Mouse (Mus musculus) neural tube, embryonic 15.5 days (tissue): ENCODE data around the gene Rad51c. TPM values are rescaled to one million over a fixed set of nuclear protein-coding genes. Genes with fewer than 3 reads are reported as not detected.
"Not testable (repeated sequence)": the region's sequence is repeated elsewhere in the genome, so short reads cannot be mapped to it uniquely, and the experiment has no call there.

Experiments
- ATAC-seq: fragments of 200-750 bp; cut with Nextera tagmentation; 2 replicates; pipeline ENCODE4 v1.8.0; 2017; ENCODE audit warnings: mild to moderate bottlenecking, moderate TSS enrichment, moderate library complexity; ENCODE audit not compliant: low FRiP score
- H3K27ac ChIP-seq: fragments of 300-500 bp; sonication (generic); replicated peaks from 2 replicates; pipeline ENCODE4 v1.5.1; 2015; ENCODE audit warnings: mild to moderate bottlenecking, inconsistent platforms
- H3K27me3 ChIP-seq: fragments of 300-500 bp; sonication (generic); replicated peaks from 2 replicates; pipeline ENCODE4 v1.6.1; 2015; ENCODE audit warnings: inconsistent platforms
- H3K36me3 ChIP-seq: fragments of 300-500 bp; sonication (generic); 2 replicates; pipeline ENCODE4 v1.6.1; 2015; ENCODE audit warnings: inconsistent platforms
- H3K4me1 ChIP-seq: fragments of 300-500 bp; sonication (generic); 2 replicates; pipeline ENCODE4 v1.6.1; 2015; ENCODE audit warnings: inconsistent platforms
- H3K4me2 ChIP-seq: fragments of 300-500 bp; sonication (generic); 2 replicates; pipeline ENCODE4 v1.6.1; 2015; ENCODE audit warnings: inconsistent platforms, mild to moderate bottlenecking, moderate library complexity
- H3K4me3 ChIP-seq: fragments of 300-500 bp; sonication (generic); replicated peaks from 2 replicates; pipeline ENCODE4 v1.5.1; 2015; ENCODE audit warnings: mild to moderate bottlenecking, inconsistent platforms
- H3K9ac ChIP-seq: fragments of 300-500 bp; sonication (generic); replicated peaks from 2 replicates; pipeline ENCODE4 v1.6.1; 2015; ENCODE audit warnings: mild to moderate bottlenecking, inconsistent platforms
- H3K9me3 ChIP-seq: fragments of 300-500 bp; sonication (generic); replicated peaks from 2 replicates; pipeline ENCODE4 v1.6.1; 2016; ENCODE audit warnings: inconsistent platforms
- WGBS: fragments of 180-500 bp; shearing (Covaris S2); methylation state at CpG from one replicate; pipeline ENCODE4 v1.1.7; 2015; ENCODE audit warnings: mixed read lengths; 5-methylcytosine and 5-hydroxymethylcytosine counted together
- polyA plus RNA-seq: library from polyadenylated mRNA; unstranded; fragments of >200 nt; fragmentation: Nextera tagmentation; extraction: Ambion mirVana; gene quantifications from 2 replicates; pipeline ENCODE4 v1.2.1, GENCODE M21; 2015

The Rad51c gene
- 4.0 and 5.7 TPM in 2 replicates for polyA plus RNA-seq

DNA sequence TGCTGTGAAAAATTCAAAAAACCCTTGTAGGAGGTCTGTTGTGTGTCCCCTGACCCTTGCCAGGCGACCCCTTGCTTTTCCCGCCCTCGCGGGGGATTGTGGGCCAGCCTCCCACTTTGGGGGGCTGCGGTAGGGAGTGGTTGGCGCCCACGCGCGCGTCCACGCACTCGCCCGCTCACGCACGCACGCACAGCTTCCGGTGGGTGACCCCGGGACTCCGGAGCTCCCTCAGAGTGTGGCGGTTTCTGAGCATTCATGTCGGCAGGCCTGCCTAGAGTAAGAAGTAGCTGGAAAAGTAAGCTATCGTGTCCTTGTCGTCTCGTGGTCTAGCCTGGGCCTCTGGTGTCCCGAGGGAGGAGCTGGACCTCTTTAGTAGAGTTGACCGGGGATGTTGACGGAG is at the start of gene Rad51c, which contains the start of gene Tex14:
Gene Rad51c (minus strand): TSS at position 79 of the 400 bp plus-strand sequence.
Gene Tex14 (plus strand): TSS at position 190 of the 400 bp plus-strand sequence.
- ATAC-seq = peak; percentile 63; the same call in 1 of the 2 replicates
- Histone ChIP-seq H3K36me3 (no peaks in the 10 kb centered on the region), H3K9ac (peak within 1 kb of the TSS; percentile 76), H3K4me2 (peak within 1 kb of the TSS; percentile 67), H3K27me3 (no peaks in the 10 kb centered on the region), H3K27ac (peak within 1 kb of the TSS; percentile 97), H3K9me3 (no peaks in the 10 kb centered on the region), H3K4me3 (peak within 1 kb of the TSS; percentile 55), H3K4me1 (peaks cover 4% of the 10 kb centered on the region)
- WGBS = 79% methylated on average over 27 of the region's 27 CpGs

GRCm38 (mm10) chr11:87454035-87454690 is 49.4 kb upstream of the Rad51c start:
- H3K36me3 ChIP-seq = no peaks in the 10 kb centered on the region
- no peak overlapping the region for H3K27ac ChIP-seq
- H3K4me3 ChIP-seq = no peak overlapping the region
- H3K27me3 ChIP-seq = no peaks in the 10 kb centered on the region
- no peak overlapping the region for H3K9ac ChIP-seq
- ATAC-seq = no peak
- 92% methylated on average over 2 of the region's 2 CpGs for WGBS
- no peaks in the 10 kb centered on the region for H3K9me3 ChIP-seq
- H3K4me1 ChIP-seq = 0 out of 2 replicates have a peak, but pooled peaks cover 2% of the 10 kb centered on the region
- H3K4me2 ChIP-seq = no peak overlapping the region

DNA sequence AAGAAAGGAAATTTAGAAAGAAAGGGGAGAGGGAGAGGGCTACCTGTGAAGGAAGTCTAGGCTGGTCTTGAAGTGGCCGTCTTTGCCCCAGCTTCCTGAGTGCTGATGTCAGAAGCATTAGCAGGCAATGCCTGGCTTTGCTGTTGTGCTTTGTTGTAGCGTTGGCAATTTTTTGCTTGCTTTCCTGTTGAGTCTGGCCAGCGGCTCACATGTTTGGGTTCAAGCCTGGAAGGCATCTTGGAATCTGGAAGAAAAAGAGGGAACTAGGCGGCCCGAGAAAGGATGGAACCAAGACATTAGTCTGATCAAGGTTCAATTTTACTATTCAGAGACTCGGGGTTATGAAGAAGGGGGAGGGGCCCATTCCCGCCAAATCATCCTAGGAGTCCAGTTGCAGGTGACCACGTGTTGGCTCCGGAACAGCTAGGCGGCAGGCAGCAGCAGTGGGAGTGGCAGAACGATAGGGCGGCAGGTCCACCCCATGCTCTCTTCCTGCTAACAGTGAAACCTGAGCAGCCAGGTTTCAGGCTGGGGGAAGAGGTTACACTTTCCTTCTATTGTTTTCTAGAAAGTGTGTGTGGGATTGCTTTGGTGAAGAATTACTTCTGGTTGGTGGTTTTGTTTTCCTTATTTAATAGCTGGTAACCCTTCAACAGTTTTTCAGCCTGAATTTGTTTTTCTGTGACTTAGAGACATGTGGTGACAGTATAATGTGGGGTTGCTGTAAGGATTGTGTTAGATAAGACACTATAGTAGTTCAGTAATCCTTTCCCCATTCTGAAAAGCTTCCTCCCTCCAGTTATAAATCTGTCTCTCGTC is 48.7 kb upstream of the Rad51c start:
- Histone ChIP-seq H3K4me2 (no peak overlapping the region), H3K4me1 (0 out of 2 replicates have a peak, but pooled peaks cover 5% of the 10 kb centered on the region), H3K4me3 (no peak overlapping the region), H3K9me3 (no peaks in the 10 kb centered on the region), H3K36me3 (no peaks in the 10 kb centered on the region), H3K9ac (no peak overlapping the region), H3K27me3 (no peaks in the 10 kb centered on the region), H3K27ac (no peak overlapping the region)
- 28% methylated on average over 13 of the region's 13 CpGs for WGBS
- ATAC-seq = no peak

DNA sequence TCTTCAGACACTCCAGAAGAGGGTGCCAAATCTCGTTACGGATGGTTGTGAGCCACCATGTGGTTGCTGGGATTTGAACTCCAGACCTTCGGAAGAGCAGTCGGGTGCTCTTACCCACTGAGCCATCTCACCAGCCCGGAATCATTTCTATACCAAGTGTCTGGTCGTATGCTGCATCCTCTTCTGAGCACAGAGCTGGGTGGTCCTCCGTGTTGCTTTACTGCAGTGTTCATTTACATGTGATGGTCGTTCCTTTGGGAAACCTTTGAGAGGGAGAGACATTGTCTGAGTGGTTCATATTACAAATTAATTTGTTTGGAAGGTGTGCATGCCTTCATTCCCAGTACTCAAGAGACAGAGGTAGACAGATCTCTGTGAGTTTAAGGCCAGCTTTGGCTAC is 48.0 kb upstream of the Rad51c start:
- not testable (repeated sequence) for ATAC-seq, H3K27me3 ChIP-seq, H3K27ac ChIP-seq, H3K9me3 ChIP-seq, H3K4me3 ChIP-seq, H3K36me3 ChIP-seq, H3K9ac ChIP-seq, H3K4me2 ChIP-seq, H3K4me1 ChIP-seq
- WGBS = 68% methylated on average over 7 of the region's 8 CpGs

- not testable (repeated sequence) for H3K27ac ChIP-seq, H3K4me2 ChIP-seq, H3K36me3 ChIP-seq, H3K9me3 ChIP-seq, H3K9ac ChIP-seq, H3K27me3 ChIP-seq, H3K4me3 ChIP-seq, ATAC-seq
- peaks cover 11% of the 10 kb centered on the region for H3K4me1 ChIP-seq
- WGBS = 61% methylated on average over 5 of the region's 5 CpGs
Measured at GRCm38 (mm10) chr11:87449847-87450246, 45.1 kb upstream of the Rad51c start.

- H3K9me3 ChIP-seq = no peaks in the 10 kb centered on the region
- no peaks in the 10 kb centered on the region for H3K36me3 ChIP-seq
- WGBS = 15% methylated on average over 3 of the region's 3 CpGs
- no peak for ATAC-seq
- no peaks in the 10 kb centered on the region for H3K27me3 ChIP-seq
- H3K4me1 ChIP-seq = peaks cover 15% of the 10 kb centered on the region
- no peak overlapping the region for H3K4me3 ChIP-seq
- peak overlapping the region; percentile 19; the same call in 1 of the 2 replicates for H3K4me2 ChIP-seq
- H3K27ac ChIP-seq = peak overlapping the region; percentile 75
- no peak overlapping the region for H3K9ac ChIP-seq
Measured at GRCm38 (mm10) chr11:87449200-87449547, 44.4 kb upstream of the Rad51c start.

- peaks cover 15% of the 10 kb centered on the region for H3K4me1 ChIP-seq
- ATAC-seq = peak; percentile 94
- H3K4me2 ChIP-seq = peak overlapping the region; percentile 68
- H3K27me3 ChIP-seq, H3K4me3 ChIP-seq, H3K36me3 ChIP-seq, H3K9me3 ChIP-seq, H3K9ac ChIP-seq: not testable (repeated sequence)
- 0% methylated on average over 6 of the region's 32 CpGs for WGBS
- peak overlapping the region; percentile 81 for H3K27ac ChIP-seq
Measured at GRCm38 (mm10) chr11:87448476-87449199, 43.9 kb upstream of the Rad51c start.

DNA sequence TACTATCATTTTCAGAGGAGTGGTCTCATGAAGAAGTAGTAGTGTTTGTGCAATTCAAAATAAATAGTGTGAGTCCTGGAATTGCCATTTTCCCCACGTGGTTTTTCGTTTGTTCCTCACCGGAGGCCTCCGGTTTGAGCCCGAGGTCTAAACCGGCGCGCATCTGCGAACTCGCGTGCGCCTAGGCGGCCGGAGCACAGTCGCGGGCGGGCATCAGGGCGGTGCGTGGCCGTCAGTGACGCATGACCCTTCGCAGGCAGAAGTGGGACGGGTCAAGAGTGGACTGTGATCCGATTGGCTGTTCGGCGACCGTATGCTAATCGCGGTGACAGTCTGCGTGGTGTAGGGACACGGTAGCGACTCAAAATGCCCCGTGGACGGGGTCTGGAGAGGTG is 43.3 kb upstream of the Rad51c start:
- ATAC-seq = peak; percentile 97
- Histone ChIP-seq H3K9ac (peak overlapping the region; percentile 47), H3K27ac (peak overlapping the region; percentile 81), H3K4me3 (peak overlapping the region; percentile 41), H3K4me2 (peak overlapping the region; percentile 68), H3K4me1 (peaks cover 15% of the 10 kb centered on the region)
- H3K27me3 ChIP-seq, H3K9me3 ChIP-seq, H3K36me3 ChIP-seq: not testable (repeated sequence)
- under 1% methylated on average over 31 of the region's 34 CpGs for WGBS

GRCm38 (mm10) chr11:87447429-87447828 is 42.7 kb upstream of the Rad51c start:
- H3K4me3 ChIP-seq = no peak overlapping the region
- no peak overlapping the region for H3K27ac ChIP-seq
- no peak overlapping the region; the same call in 1 of the 2 replicates for H3K4me2 ChIP-seq
- H3K9me3 ChIP-seq = no peaks in the 10 kb centered on the region
- no peak overlapping the region for H3K9ac ChIP-seq
- no peaks in the 10 kb centered on the region for H3K36me3 ChIP-seq
- peaks cover 17% of the 10 kb centered on the region for H3K4me1 ChIP-seq
- ATAC-seq = no peak
- H3K27me3 ChIP-seq = no peaks in the 10 kb centered on the region

DNA sequence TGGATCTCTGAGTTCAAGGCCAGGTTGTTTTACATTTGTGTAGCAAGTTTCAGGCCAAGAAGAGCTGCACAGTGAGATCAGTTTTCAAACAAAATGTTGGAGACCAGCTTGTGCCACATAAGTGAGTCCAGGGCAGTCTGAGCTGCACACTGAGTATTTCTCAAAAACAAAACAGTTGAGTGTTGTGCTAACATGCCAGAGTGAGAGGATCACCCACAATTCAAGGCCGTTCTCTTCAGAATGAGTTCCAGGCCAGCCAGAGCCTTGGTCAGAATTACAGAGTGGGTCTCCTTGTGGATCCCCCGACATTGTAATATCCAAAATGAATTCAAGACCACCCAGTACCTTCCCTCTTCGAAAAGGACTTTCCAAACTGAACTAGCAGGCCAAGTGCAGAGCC is 41.4 kb upstream of the Rad51c start:
- H3K27ac ChIP-seq = no peak overlapping the region
- no peak overlapping the region for H3K4me2 ChIP-seq
- H3K4me1 ChIP-seq = peaks cover 22% of the 10 kb centered on the region
- no peaks in the 10 kb centered on the region for H3K9me3 ChIP-seq
- H3K27me3 ChIP-seq = no peaks in the 10 kb centered on the region
- no peak overlapping the region for H3K4me3 ChIP-seq
- H3K36me3 ChIP-seq = no peaks in the 10 kb centered on the region
- WGBS = 90% methylated on average over 3 of the region's 3 CpGs
- ATAC-seq = no peak
- no peak overlapping the region for H3K9ac ChIP-seq

GRCm38 (mm10) chr11:87445593-87445992 is 40.8 kb upstream of the Rad51c start:
- H3K9me3 ChIP-seq, H3K27ac ChIP-seq, H3K9ac ChIP-seq, H3K27me3 ChIP-seq, H3K4me2 ChIP-seq, H3K4me3 ChIP-seq, ATAC-seq, H3K36me3 ChIP-seq: not testable (repeated sequence)
- 51% methylated on average over 4 of the region's 4 CpGs for WGBS
- peaks cover 22% of the 10 kb centered on the region for H3K4me1 ChIP-seq
